Mouse (Mus musculus) ES-Bruce4 (cell line): ENCODE results near the gene Rai1.

Experiments
- CTCF ChIP-seq: IDR thresholded peaks from one replicate; pipeline ENCODE4 v1.8.1; 2011; ENCODE audit warnings: low read depth, low read length
- EP300 ChIP-seq: IDR thresholded peaks from 2 replicates; pipeline ENCODE4 v1.6.1; 2011; ENCODE audit warnings: low read depth, low read length; ENCODE audit not compliant: insufficient read depth
- POLR2A ChIP-seq: IDR thresholded peaks from one replicate; pipeline ENCODE4 v1.8.1; 2011; ENCODE audit warnings: low read length; ENCODE audit not compliant: insufficient read depth

DNA sequence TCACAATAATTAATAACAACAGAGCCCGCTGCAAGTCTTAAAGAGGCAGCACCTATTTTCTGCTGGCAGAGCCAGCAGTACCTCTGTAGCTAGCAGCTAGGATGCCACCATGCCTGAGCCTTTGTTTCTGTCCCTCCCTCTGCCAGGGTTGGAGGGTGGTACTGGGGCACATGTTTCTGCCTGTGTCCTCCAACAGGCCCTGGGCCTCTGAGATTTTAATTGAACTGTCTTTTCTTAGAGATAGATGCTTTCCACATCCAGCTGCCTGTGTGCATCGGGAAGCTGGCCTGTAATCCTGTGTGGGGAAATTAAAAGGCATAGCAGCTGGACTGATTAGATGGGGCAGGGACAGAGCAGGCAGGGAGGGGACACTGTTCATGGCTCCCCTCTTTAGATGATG lies 77.9 kb downstream of the Rai1 start:
- TF ChIP-seq POLR2A (no peak), CTCF (no peak), EP300 (no peak)
